Mouse (Mus musculus): ENCODE data around the gene Unk. TPM values are rescaled to one million over a fixed set of nuclear protein-coding genes. Genes with fewer than 3 reads are reported as not detected.

Unk gene
- polyA plus RNA-seq, 1 experiment from 2014 or later, result 50.3 TPM

DNA sequence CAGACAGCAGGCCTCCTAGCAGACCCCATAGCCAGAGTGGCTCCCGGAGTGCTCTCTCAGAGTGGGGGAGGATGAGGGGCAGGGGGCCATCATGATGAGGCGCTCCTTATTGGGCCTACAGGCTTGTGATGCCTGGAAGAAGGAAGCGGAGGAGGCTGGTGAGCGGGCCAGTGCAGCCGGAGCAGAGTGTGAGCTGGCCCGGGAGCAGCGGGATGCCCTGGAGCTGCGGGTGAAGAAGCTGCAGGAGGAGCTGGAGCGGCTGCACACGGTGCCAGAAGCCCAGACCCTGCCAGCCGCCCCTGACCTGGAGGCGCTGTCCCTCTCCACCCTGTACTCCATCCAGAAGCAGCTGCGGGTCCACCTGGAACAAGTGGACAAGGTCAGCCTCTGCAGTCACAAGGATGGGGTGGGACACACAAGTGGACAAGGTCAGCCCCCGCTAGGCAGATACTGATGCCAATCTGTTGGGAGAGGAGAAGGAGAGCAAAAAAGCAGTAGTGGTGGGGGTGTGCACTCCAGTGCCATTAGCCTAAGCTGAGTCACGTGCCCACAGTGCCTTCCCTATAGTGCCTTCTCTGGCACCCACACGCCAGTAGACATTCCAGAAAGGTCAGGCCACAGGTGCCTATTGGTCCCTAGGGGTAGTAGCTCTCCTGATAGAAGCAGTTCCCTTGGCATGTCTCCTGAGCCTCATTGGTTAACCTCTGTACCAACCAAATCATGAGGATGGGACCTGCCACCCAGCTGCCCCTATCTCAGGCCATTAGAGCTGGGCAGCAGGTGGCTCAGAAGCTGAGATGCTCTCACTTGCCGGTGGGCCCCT lies 29.0 kb downstream of the Unk start:
- peaks cover 2% of the 10 kb centered on the region; the same call in 1 of the 2 replicates for H3K27me3 ChIP-seq
- no peaks in the 10 kb centered on the region for H3K9me3 ChIP-seq
- peaks cover 78% of the 10 kb centered on the region for H3K36me3 ChIP-seq
- no peak overlapping the region for H3K4me2 ChIP-seq (replicated peaks)
- no peak overlapping the region for H3K27ac ChIP-seq (replicated peaks)
- no peak for ATAC-seq (ENCODE audit: low FRiP score, low read depth)
- no peaks in the 10 kb centered on the region; the same call in 1 of the 2 replicates for H3K4me1 ChIP-seq
- no peak overlapping the region for H3K4me3 ChIP-seq
- WGBS, result 94% methylated on average over 17 of the region's 17 CpGs
- no peak overlapping the region for H3K9ac ChIP-seq (replicated peaks)

DNA sequence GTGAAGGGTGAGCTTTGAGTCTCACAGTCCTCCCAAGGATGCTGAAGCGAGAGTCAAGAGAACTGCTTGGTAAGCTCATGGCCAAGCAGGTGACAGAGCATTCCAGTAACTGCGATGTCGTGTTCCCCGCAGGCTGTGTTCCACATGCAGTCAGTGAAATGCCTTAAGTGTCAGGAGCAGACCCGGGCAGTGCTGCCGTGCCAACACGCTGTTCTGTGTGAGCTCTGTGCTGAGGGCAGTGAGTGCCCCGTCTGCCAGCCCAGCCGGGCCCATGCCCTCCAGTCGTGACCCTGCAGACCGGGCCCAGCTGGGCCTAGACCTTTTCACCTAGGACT lies 29.5 kb downstream of the Unk start:
- Histone ChIP-seq H3K9me3 (no peaks in the 10 kb centered on the region), H3K4me1 (no peaks in the 10 kb centered on the region; the same call in 1 of the 2 replicates), H3K4me2 (replicated peaks) (no peak overlapping the region), H3K4me3 (no peak overlapping the region), H3K9ac (replicated peaks) (no peak overlapping the region), H3K36me3 (peaks cover 72% of the 10 kb centered on the region), H3K27ac (replicated peaks) (no peak overlapping the region), H3K27me3 (peaks cover 2% of the 10 kb centered on the region; the same call in 1 of the 2 replicates)
- no peak for ATAC-seq (ENCODE audit: low FRiP score, low read depth)
- WGBS, result 97% methylated on average over 11 of the region's 11 CpGs

DNA sequence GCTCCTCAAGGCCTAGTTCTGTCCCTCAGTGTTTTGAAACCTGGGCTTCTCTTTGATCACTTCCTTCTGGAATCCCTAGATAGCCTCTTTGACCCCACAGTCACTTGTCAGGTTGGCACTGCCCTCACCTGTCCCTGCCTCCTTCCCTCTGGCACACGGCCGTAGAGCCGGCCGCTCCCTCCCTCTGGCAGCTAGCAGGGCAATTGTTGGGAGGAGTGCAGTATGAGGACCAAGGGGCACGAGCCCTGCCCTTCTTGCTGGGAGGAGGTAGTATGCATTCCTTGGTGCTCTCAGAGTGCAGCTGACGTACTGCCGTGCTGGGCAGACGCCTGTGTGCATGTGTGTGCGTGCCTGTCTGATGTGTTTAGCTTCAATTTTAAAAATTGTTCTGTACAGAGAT lies 30.5 kb downstream of the Unk start:
- H3K27me3 ChIP-seq, result peaks cover 2% of the 10 kb centered on the region; the same call in 1 of the 2 replicates
- H3K27ac ChIP-seq (replicated peaks), result no peak overlapping the region
- no peaks in the 10 kb centered on the region for H3K9me3 ChIP-seq
- H3K4me1 ChIP-seq, result no peaks in the 10 kb centered on the region; the same call in 1 of the 2 replicates
- H3K9ac ChIP-seq (replicated peaks), result no peak overlapping the region
- no peak overlapping the region for H3K4me2 ChIP-seq (replicated peaks)
- H3K36me3 ChIP-seq, result peaks cover 63% of the 10 kb centered on the region
- no peak overlapping the region for H3K4me3 ChIP-seq
- ATAC-seq (ENCODE audit: low FRiP score, low read depth), result no peak
- 94% methylated on average over 9 of the region's 9 CpGs for WGBS

DNA sequence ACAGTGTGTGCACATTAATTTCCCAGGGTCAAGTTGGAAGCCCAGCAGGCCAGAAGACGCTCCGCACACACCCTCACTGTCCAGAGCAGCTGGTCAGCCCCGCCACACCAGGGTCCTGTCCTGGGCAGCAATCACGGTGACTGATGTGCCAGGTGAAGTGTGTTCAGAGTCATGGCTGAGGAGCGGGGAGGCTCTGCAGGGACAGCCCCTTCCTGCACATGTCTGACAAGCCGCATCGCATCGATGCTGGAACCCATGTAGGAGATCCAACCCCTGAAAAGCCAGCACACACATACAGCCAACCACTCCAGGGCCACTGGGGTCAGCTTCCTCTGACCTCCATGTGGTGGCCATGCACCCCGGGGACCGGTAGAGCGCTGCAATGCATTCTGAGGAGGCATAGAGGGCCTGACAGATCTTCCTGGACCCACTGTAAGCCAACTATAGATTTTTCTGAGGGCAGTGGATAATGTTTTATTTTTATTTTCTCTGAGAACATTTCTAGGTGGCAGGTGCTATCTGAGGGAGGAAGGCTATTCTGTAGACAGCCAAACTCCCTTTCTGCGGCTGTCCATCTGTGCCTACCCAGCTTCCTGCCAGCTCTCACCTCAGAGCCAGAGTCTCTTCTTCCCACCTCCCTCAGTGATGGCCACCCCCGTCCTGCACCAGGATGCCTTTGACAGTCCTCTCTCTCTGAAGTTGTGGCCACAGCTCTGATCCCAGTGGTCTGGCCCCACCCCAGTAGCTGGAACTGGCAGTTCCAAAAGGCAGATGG lies 31.7 kb downstream of the Unk start:
- no peak overlapping the region for H3K4me3 ChIP-seq
- no peaks in the 10 kb centered on the region for H3K9me3 ChIP-seq
- H3K27ac ChIP-seq (replicated peaks), result no peak overlapping the region
- peaks cover 51% of the 10 kb centered on the region for H3K36me3 ChIP-seq
- H3K4me2 ChIP-seq (replicated peaks), result no peak overlapping the region
- WGBS, result 91% methylated on average over 13 of the region's 13 CpGs
- ATAC-seq (ENCODE audit: low FRiP score, low read depth), result no peak
- H3K9ac ChIP-seq (replicated peaks), result no peak overlapping the region
- H3K27me3 ChIP-seq, result peaks cover 2% of the 10 kb centered on the region; the same call in 1 of the 2 replicates
- H3K4me1 ChIP-seq, result no peaks in the 10 kb centered on the region; the same call in 1 of the 2 replicates

DNA sequence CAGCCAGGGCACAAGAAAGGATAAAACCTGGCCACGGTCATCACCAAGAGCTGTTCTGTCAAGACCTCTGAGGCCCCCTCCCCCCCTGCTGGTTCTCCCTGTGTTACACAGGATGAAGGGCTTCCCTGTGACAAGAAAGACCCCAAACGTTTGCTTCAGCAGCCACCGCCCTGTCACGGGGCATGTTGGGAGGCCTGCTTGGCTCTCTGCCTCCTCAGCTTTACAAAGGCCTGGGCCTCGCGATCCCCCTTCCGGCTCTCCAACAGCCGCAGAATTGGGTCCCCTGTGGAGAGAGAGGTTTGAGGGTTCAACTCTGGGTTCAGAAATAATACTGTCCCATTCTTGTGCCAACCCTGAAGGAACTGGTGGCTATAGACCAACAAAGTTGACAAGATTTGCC lies 32.4 kb downstream of the Unk start:
- no peak for ATAC-seq (ENCODE audit: low FRiP score, low read depth)
- H3K27ac ChIP-seq (replicated peaks), result no peak overlapping the region
- no peaks in the 10 kb centered on the region; the same call in 1 of the 2 replicates for H3K4me1 ChIP-seq
- H3K4me2 ChIP-seq (replicated peaks), result no peak overlapping the region
- no peaks in the 10 kb centered on the region for H3K9me3 ChIP-seq
- 67% methylated on average over 8 of the region's 8 CpGs for WGBS
- H3K27me3 ChIP-seq, result peaks cover 2% of the 10 kb centered on the region; the same call in 1 of the 2 replicates
- no peak overlapping the region for H3K4me3 ChIP-seq
- no peak overlapping the region for H3K9ac ChIP-seq (replicated peaks)
- H3K36me3 ChIP-seq, result peaks cover 44% of the 10 kb centered on the region

DNA sequence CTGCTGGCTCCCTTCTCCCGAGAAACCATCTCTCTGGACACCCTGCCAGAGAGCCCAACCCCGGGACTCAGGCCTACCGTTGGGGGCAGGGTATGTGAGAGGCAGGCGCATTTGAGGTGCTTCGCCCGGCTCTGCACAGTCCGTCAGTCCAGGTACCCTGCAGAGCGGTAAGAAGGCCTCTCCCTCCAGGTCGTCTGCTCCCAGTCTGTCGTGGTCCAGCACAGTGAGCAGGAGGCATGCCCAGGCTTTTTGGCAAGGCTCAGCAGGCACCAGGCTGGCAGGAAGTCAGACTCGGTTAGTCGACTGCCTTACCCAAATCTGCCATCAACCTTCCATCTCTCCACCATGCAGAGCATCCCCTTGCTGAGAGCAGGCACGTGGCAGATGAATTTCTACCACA lies 33.4 kb downstream of the Unk start:
- peaks cover 2% of the 10 kb centered on the region; the same call in 1 of the 2 replicates for H3K27me3 ChIP-seq
- H3K9ac ChIP-seq (replicated peaks), result no peak overlapping the region
- no peak overlapping the region for H3K4me2 ChIP-seq (replicated peaks)
- no peak for ATAC-seq (ENCODE audit: low FRiP score, low read depth)
- 68% methylated on average over 13 of the region's 13 CpGs for WGBS
- H3K4me3 ChIP-seq, result no peak overlapping the region
- H3K4me1 ChIP-seq, result no peaks in the 10 kb centered on the region; the same call in 1 of the 2 replicates
- H3K36me3 ChIP-seq, result peaks cover 34% of the 10 kb centered on the region
- H3K27ac ChIP-seq (replicated peaks), result no peak overlapping the region
- H3K9me3 ChIP-seq, result no peaks in the 10 kb centered on the region

DNA sequence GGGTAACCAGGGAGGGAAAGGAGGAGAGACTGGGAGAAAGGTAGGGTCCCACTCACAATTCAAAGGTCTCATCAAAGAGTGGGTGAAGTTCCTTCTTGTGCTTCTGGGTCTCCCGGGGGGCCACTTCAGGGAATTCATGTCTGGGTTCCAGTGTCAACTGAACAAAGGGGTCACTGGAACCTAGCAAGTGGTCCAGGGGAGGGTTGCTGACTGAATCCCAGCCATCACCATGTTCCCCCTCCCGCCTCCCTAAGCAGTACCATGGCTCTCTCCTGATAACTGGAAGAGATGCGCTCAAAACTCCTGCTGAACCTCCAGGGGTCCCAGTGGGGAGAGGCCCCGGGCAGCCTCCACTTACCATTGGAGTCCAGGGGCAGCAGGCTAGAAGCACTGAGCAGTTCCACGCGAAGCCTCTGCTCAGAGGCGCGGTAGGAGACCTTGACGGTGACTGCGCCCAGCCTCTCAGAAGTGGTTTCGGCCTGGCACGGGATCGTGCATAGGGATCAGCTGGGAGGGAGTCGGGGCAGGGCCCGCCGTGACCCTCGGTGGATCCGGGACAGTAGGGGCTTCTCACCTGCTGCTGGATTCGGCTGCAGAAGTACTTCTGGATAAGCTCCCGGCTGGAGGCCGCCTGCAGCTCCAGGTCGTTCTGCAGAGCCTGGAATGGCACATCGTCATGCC lies 34.2 kb downstream of the Unk start:
- Histone ChIP-seq H3K36me3 (peaks cover 26% of the 10 kb centered on the region), H3K4me2 (replicated peaks) (no peak overlapping the region), H3K9me3 (no peaks in the 10 kb centered on the region), H3K4me1 (no peaks in the 10 kb centered on the region; the same call in 1 of the 2 replicates), H3K4me3 (no peak overlapping the region), H3K27ac (replicated peaks) (no peak overlapping the region), H3K9ac (replicated peaks) (no peak overlapping the region), H3K27me3 (no peaks in the 10 kb centered on the region)
- no peak for ATAC-seq (ENCODE audit: low FRiP score, low read depth)
- WGBS, result 66% methylated on average over 23 of the region's 23 CpGs

DNA sequence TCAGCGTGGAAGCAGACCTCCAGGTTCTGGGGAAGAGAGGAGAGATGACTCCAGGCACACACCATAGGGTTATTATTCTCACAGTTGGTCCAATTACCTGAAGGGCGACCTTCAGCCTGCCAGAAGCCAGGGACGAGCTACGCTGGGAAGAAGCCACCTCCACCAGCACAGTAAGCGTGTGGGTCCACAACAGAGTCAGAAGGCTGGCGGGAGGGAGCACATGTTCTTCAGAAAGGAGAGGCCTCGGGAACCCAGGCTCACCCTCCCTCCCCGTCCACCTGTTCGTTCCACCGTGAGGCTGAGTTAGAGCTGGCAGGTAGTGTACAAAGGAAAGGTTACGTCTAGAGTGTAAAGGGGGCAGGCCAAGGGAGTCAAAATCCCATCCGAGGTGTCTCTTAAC lies 35.2 kb downstream of the Unk start:
- H3K27me3 ChIP-seq, result no peaks in the 10 kb centered on the region; the same call in 1 of the 2 replicates
- no peak overlapping the region for H3K4me3 ChIP-seq
- no peak overlapping the region for H3K27ac ChIP-seq (replicated peaks)
- no peaks in the 10 kb centered on the region; the same call in 1 of the 2 replicates for H3K4me1 ChIP-seq
- H3K36me3 ChIP-seq, result peaks cover 16% of the 10 kb centered on the region
- no peak overlapping the region for H3K9ac ChIP-seq (replicated peaks)
- 86% methylated on average over 12 of the region's 12 CpGs for WGBS
- no peak overlapping the region for H3K4me2 ChIP-seq (replicated peaks)
- H3K9me3 ChIP-seq, result no peaks in the 10 kb centered on the region
- ATAC-seq (ENCODE audit: low FRiP score, low read depth), result no peak

DNA sequence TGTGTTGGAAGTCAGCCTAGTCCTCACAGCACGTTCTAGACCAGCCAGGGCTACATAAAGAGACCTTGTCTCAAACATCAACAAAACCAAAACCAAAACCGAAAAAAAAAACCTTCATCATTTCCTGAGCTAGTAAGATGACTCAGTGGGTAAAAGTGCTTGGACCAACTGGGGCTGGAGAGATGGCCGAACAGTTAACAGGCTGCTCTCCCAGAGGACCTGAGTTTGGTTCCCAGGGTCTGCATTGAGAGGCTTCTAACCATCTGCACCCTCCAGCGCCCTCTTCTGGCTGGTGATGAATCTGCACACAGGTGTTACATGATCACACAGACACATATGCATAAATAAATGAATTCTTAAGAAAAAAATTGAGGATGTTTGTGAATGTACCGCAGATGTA lies 41.4 kb downstream of the Unk start:
- no peak overlapping the region for H3K4me2 ChIP-seq (replicated peaks)
- H3K36me3 ChIP-seq, result no peaks in the 10 kb centered on the region
- no peak overlapping the region for H3K4me3 ChIP-seq
- H3K9ac ChIP-seq (replicated peaks), result no peak overlapping the region
- no peak overlapping the region for H3K27ac ChIP-seq (replicated peaks)
- no peaks in the 10 kb centered on the region for H3K9me3 ChIP-seq
- no peaks in the 10 kb centered on the region; the same call in 1 of the 2 replicates for H3K27me3 ChIP-seq
- no peaks in the 10 kb centered on the region for H3K4me1 ChIP-seq
- 66% methylated on average over 5 of the region's 5 CpGs for WGBS
- ATAC-seq (ENCODE audit: low FRiP score, low read depth), result no peak

DNA sequence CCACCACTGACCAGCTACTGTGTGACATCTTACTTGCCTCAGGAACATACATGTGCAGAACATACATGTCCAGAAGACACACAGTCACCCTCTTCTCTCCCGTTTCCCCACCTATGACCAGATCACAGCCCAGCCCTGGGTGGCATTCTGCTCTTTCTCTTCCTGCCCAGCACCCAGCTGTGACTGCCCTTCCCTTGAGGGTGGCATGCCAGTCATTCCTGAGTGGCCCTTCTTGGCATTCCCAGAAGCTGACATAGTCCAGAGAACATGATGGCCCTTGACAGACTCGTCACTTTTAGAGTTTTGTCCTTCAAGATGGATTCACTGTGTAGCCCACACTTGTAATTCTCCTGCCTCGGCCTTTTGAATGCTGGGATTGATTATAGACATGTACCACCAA lies 42.5 kb downstream of the Unk start:
- Histone ChIP-seq H3K4me3 (no peak overlapping the region), H3K36me3 (no peaks in the 10 kb centered on the region), H3K27ac (replicated peaks) (no peak overlapping the region), H3K9ac (replicated peaks) (no peak overlapping the region), H3K27me3 (no peaks in the 10 kb centered on the region; the same call in 1 of the 2 replicates), H3K9me3 (no peaks in the 10 kb centered on the region), H3K4me1 (peaks cover under 1% of the 10 kb centered on the region; the same call in 1 of the 2 replicates), H3K4me2 (replicated peaks) (no peak overlapping the region)
- 83% methylated on average over 3 of the region's 3 CpGs for WGBS
- ATAC-seq (ENCODE audit: low FRiP score, low read depth), result no peak

DNA sequence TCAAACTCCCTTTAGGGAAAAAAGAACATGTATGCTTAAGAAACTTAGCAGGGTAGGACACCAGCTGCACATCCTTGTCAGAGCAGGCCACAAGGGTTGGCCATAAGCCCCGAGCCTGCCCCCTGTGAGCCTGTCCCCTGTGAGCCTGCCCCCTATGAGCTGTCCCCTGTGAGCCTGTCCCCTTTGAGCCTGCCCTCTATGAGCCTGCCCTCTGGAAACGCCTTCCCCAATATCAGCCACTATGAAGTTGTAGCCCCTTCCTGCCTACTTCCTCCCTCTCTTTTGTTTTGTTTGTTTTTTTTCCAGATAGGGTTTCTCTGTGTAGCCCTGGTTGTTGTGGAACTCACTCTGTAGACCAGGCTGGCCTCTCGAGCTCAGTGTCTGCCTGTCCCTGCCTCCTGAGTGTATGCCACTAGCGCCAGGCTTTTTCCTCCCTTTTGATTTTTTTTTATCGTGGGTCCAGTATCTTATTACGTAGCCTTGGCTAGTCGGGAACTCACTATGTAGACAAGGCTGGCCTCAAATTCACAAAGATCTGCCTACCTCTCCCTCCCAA lies 44.4 kb downstream of the Unk start:
- Histone ChIP-seq H3K36me3 (peaks cover 8% of the 10 kb centered on the region), H3K9me3 (no peaks in the 10 kb centered on the region), H3K4me2 (replicated peaks) (no peak overlapping the region), H3K27ac (replicated peaks) (no peak overlapping the region), H3K9ac (replicated peaks) (no peak overlapping the region), H3K4me1 (peaks cover 16% of the 10 kb centered on the region), H3K27me3 (no peaks in the 10 kb centered on the region; the same call in 1 of the 2 replicates), H3K4me3 (no peak overlapping the region)
- ATAC-seq (ENCODE audit: low FRiP score, low read depth), result no peak
- 71% methylated on average over 7 of the region's 7 CpGs for WGBS
